Mouse (Mus musculus) MEL (cell line): ENCODE data around the gene Usp5.

Experiments
- JUND ChIP-seq: IDR thresholded peaks from 2 replicates; pipeline ENCODE4 v1.6.1; 2011; ENCODE audit warnings: low read depth, mild to moderate bottlenecking, improper control_type of control experiment, low read length
- POLR2AphosphoS2 ChIP-seq: IDR thresholded peaks from 2 replicates; pipeline ENCODE4 v1.6.1; 2011; ENCODE audit warnings: low read length, improper control_type of control experiment
- TCF12 ChIP-seq: IDR thresholded peaks from 2 replicates; pipeline ENCODE4 v1.6.1; 2014; ENCODE audit warnings: low read depth, mild to moderate bottlenecking, inconsistent platforms, low read length, improper control_type of control experiment, moderate library complexity

GRCm38 (mm10) chr6:124874348-124874747, 45.1 kb upstream of the Usp5 start:
- TF ChIP-seq JUND (no peak), TCF12 (no peak), POLR2AphosphoS2 (no peak)
